Mouse (Mus musculus) hindbrain, embryonic 10.5 days (tissue): ENCODE measurements around the gene Apoa1. TPM values are rescaled to one million over a fixed set of nuclear protein-coding genes. Genes with fewer than 3 reads are reported as not detected.

Experiments used
- DNase-seq: peaks from one replicate; pipeline ENCODE4 v3.0.0-alpha.2; 2017; ENCODE audit warnings: low spot score
- H3K27ac ChIP-seq: fragments of 300-500 bp; sonication (generic); 2 replicates; pipeline ENCODE4 v1.5.1; 2016; ENCODE audit warnings: mild to moderate bottlenecking, moderate library complexity
- H3K27me3 ChIP-seq: fragments of 300-500 bp; sonication (generic); 2 replicates; pipeline ENCODE4 v1.6.1; 2016; ENCODE audit warnings: mild to moderate bottlenecking; ENCODE audit not compliant: poor library complexity, insufficient read depth, severe bottlenecking
- H3K36me3 ChIP-seq: fragments of 300-500 bp; sonication (generic); 2 replicates; pipeline ENCODE4 v1.6.1; 2016; ENCODE audit warnings: mild to moderate bottlenecking, moderate library complexity
- H3K4me1 ChIP-seq: fragments of 300-500 bp; sonication (generic); replicated peaks from 2 replicates; pipeline ENCODE4 v1.6.1; 2016; ENCODE audit warnings: mild to moderate bottlenecking
- H3K4me3 ChIP-seq: fragments of 300-500 bp; sonication (generic); 2 replicates; pipeline ENCODE4 v1.5.1; 2016; ENCODE audit warnings: mild to moderate bottlenecking, moderate library complexity
- H3K9me3 ChIP-seq: fragments of 300-500 bp; sonication (generic); 2 replicates; pipeline ENCODE4 v1.6.1; 2016; ENCODE audit warnings: mild to moderate bottlenecking, moderate library complexity
- WGBS: fragments of 180-500 bp; shearing (Covaris S2); methylation state at CpG from one replicate; pipeline ENCODE4 v1.1.7; 2016; 5-methylcytosine and 5-hydroxymethylcytosine counted together
- polyA plus RNA-seq: library from polyadenylated mRNA; unstranded; fragments of >200 nt; fragmentation: Nextera tagmentation; extraction: Ambion mirVana; gene quantifications from 2 replicates; pipeline ENCODE4 v1.2.1, GENCODE M21; 2016

The Apoa1 gene
- polyA plus RNA-seq, 1 experiment from 2014 or later, result 0.75 TPM

GRCm38 (mm10) chr9:46198461-46198860, 29.9 kb upstream of the Apoa1 start:
- H3K4me3 ChIP-seq, result no peak overlapping the region
- H3K36me3 ChIP-seq, result peaks cover 88% of the 10 kb centered on the region
- no peaks in the 10 kb centered on the region for H3K4me1 ChIP-seq
- 92% methylated on average over 9 of the region's 9 CpGs for WGBS
- DNase-seq, result no peak
- H3K27me3 ChIP-seq, result no peaks in the 10 kb centered on the region
- no peak overlapping the region for H3K27ac ChIP-seq
- H3K9me3 ChIP-seq, result no peaks in the 10 kb centered on the region

- Histone ChIP-seq H3K36me3 (peaks cover 91% of the 10 kb centered on the region), H3K27me3 (no peaks in the 10 kb centered on the region), H3K9me3 (no peaks in the 10 kb centered on the region), H3K4me3 (no peak overlapping the region), H3K4me1 (no peaks in the 10 kb centered on the region), H3K27ac (no peak overlapping the region)
- no peak for DNase-seq
- 91% methylated on average over 7 of the region's 7 CpGs for WGBS
Observed at GRCm38 (mm10) chr9:46198936-46199335, 29.4 kb upstream of the Apoa1 start.

- no peaks in the 10 kb centered on the region for H3K9me3 ChIP-seq
- H3K36me3 ChIP-seq, result peaks cover 91% of the 10 kb centered on the region
- H3K27ac ChIP-seq, result no peak overlapping the region
- 94% methylated on average over 2 of the region's 2 CpGs for WGBS
- no peaks in the 10 kb centered on the region for H3K4me1 ChIP-seq
- no peak overlapping the region for H3K4me3 ChIP-seq
- H3K27me3 ChIP-seq, result no peaks in the 10 kb centered on the region
- no peak for DNase-seq
Observed at GRCm38 (mm10) chr9:46199609-46200008, 28.8 kb upstream of the Apoa1 start.

- no peak for DNase-seq
- no peak overlapping the region for H3K4me3 ChIP-seq
- no peak overlapping the region for H3K27ac ChIP-seq
- H3K4me1 ChIP-seq, result 0 out of 2 replicates have a peak, but pooled peaks cover 7% of the 10 kb centered on the region
- no peaks in the 10 kb centered on the region for H3K27me3 ChIP-seq
- H3K36me3 ChIP-seq, result peaks cover 95% of the 10 kb centered on the region
- WGBS, result 84% methylated on average over 10 of the region's 10 CpGs
- no peaks in the 10 kb centered on the region for H3K9me3 ChIP-seq
Observed at GRCm38 (mm10) chr9:46206834-46207500, 21.4 kb upstream of the Apoa1 start.

GRCm38 (mm10) chr9:46207501-46207869, 20.9 kb upstream of the Apoa1 start:
- H3K27ac ChIP-seq, result no peak overlapping the region

GRCm38 (mm10) chr9:46208401-46208974, 19.9 kb upstream of the Apoa1 start:
- Histone ChIP-seq H3K27ac (no peak overlapping the region), H3K27me3 (no peaks in the 10 kb centered on the region), H3K4me1 (0 out of 2 replicates have a peak, but pooled peaks cover 7% of the 10 kb centered on the region), H3K9me3 (no peaks in the 10 kb centered on the region), H3K4me3 (no peak overlapping the region), H3K36me3 (peaks cover 97% of the 10 kb centered on the region)
- WGBS, result 82% methylated on average over 13 of the region's 13 CpGs
- DNase-seq, result no peak

More at GRCm38 (mm10) chr9:46207501-46207869, 20.9 kb upstream of the Apoa1 start:
- no peak for DNase-seq
- H3K27me3 ChIP-seq, result no peaks in the 10 kb centered on the region
- 0 out of 2 replicates have a peak, but pooled peaks cover 7% of the 10 kb centered on the region for H3K4me1 ChIP-seq
- no peak overlapping the region for H3K4me3 ChIP-seq
- no peaks in the 10 kb centered on the region for H3K9me3 ChIP-seq
- 81% methylated on average over 6 of the region's 6 CpGs for WGBS
- peaks cover 95% of the 10 kb centered on the region for H3K36me3 ChIP-seq

GRCm38 (mm10) chr9:46210473-46210872, 17.9 kb upstream of the Apoa1 start:
- H3K27me3 ChIP-seq, result no peaks in the 10 kb centered on the region
- 94% methylated on average over 12 of the region's 12 CpGs for WGBS
- H3K36me3 ChIP-seq, result peaks cover 95% of the 10 kb centered on the region

GRCm38 (mm10) chr9:46214276-46214675, 14.1 kb upstream of the Apoa1 start:
- Histone ChIP-seq H3K36me3 (peaks cover 67% of the 10 kb centered on the region), H3K4me3 (no peak overlapping the region), H3K27ac (no peak overlapping the region), H3K9me3 (no peaks in the 10 kb centered on the region), H3K27me3 (no peaks in the 10 kb centered on the region), H3K4me1 (no peaks in the 10 kb centered on the region; the same call in 1 of the 2 replicates)
- no peak for DNase-seq
- WGBS, result 93% methylated on average over 4 of the region's 4 CpGs

More at GRCm38 (mm10) chr9:46210473-46210872, 17.9 kb upstream of the Apoa1 start:
- H3K27ac ChIP-seq, result no peak overlapping the region
- no peak overlapping the region for H3K4me3 ChIP-seq
- DNase-seq, result no peak
- no peaks in the 10 kb centered on the region for H3K9me3 ChIP-seq
- 0 out of 2 replicates have a peak, but pooled peaks cover 7% of the 10 kb centered on the region for H3K4me1 ChIP-seq

- 93% methylated on average over 10 of the region's 10 CpGs for WGBS
- Histone ChIP-seq H3K9me3 (no peaks in the 10 kb centered on the region), H3K27ac (no peak overlapping the region), H3K27me3 (no peaks in the 10 kb centered on the region), H3K36me3 (peaks cover 68% of the 10 kb centered on the region), H3K4me3 (no peak overlapping the region), H3K4me1 (no peaks in the 10 kb centered on the region; the same call in 1 of the 2 replicates)
- no peak for DNase-seq
Observed at GRCm38 (mm10) chr9:46214946-46215337, 13.4 kb upstream of the Apoa1 start.

- WGBS, result 85% methylated on average over 11 of the region's 11 CpGs
- no peaks in the 10 kb centered on the region; the same call in 1 of the 2 replicates for H3K4me1 ChIP-seq
- no peaks in the 10 kb centered on the region for H3K27me3 ChIP-seq
- H3K9me3 ChIP-seq, result no peaks in the 10 kb centered on the region
- no peak for DNase-seq
- peaks cover 68% of the 10 kb centered on the region for H3K36me3 ChIP-seq
- no peak overlapping the region for H3K4me3 ChIP-seq
- H3K27ac ChIP-seq, result 0 out of 2 replicates have a peak overlapping the region, but pooled peaks have one; percentile 12
Observed at GRCm38 (mm10) chr9:46215338-46216322, 12.8 kb upstream of the Apoa1 start.

- DNase-seq, result no peak
- H3K9me3 ChIP-seq, result no peaks in the 10 kb centered on the region
- peaks cover 68% of the 10 kb centered on the region for H3K36me3 ChIP-seq
- no peak overlapping the region for H3K27ac ChIP-seq
- H3K4me3 ChIP-seq, result no peak overlapping the region
- H3K27me3 ChIP-seq, result no peaks in the 10 kb centered on the region
- H3K4me1 ChIP-seq, result no peaks in the 10 kb centered on the region; the same call in 1 of the 2 replicates
- 94% methylated on average over 13 of the region's 13 CpGs for WGBS
Observed at GRCm38 (mm10) chr9:46216744-46217470, 11.5 kb upstream of the Apoa1 start.

GRCm38 (mm10) chr9:46218176-46218575, 10.2 kb upstream of the Apoa1 start:
- Histone ChIP-seq H3K36me3 (peaks cover 67% of the 10 kb centered on the region), H3K27me3 (no peaks in the 10 kb centered on the region), H3K9me3 (no peaks in the 10 kb centered on the region), H3K27ac (no peak overlapping the region), H3K4me1 (no peaks in the 10 kb centered on the region; the same call in 1 of the 2 replicates), H3K4me3 (no peak overlapping the region)
- no peak for DNase-seq
- WGBS, result 87% methylated on average over 9 of the region's 9 CpGs
